Mouse (Mus musculus) erythroblast, adult 5-6 weeks (primary cell): ENCODE results near the gene Abhd14b. TPM values are rescaled to one million over a fixed set of nuclear protein-coding genes. Genes with fewer than 3 reads are reported as not detected.
A peak's percentile ranks its signal among the peaks of the same experiment; 100 is the strongest.

Experiments used
- ATAC-seq: replicated peaks from 2 replicates; pipeline ENCODE4 v1.8.0; 2016; ENCODE audit warnings: moderate number of reproducible peaks, mild to moderate bottlenecking, moderate TSS enrichment, inconsistent platforms; ENCODE audit not compliant: poor library complexity, low FRiP score, severe bottlenecking
- total RNA-seq, 2 experiments: library from RNA; stranded (forward) in 1 of 2; stranded (reverse) in 1 of 2; fragments of 150-400 nt in 1 of 2; fragments of 200-764, 138-1000 nt in 1 of 2; gene quantifications; 2 replicates each; pipeline versions ENCODE4 v1.2.3 to v1.2.4; 2015 to 2017; ENCODE audit warnings: low replicate concordance in 2 of 2

The Abhd14b gene
- total RNA-seq (2015; ENCODE audit: low replicate concordance) (2.5 TPM in 1 of 2 replicates, not detected in the other), total RNA-seq (2017; ENCODE audit: low replicate concordance) (0.26 TPM in 1 of 2 replicates, not detected in the other)

GRCm38 (mm10) chr9:106447348-106447747, at the start of gene Abhd14b, which contains the start of gene Abhd14a:
Gene Abhd14b, plus strand, starts transcription at chr9:106447459.
Gene Abhd14a, minus strand, starts transcription at chr9:106447678.
- no peak; the same call in 1 of the 2 replicates for ATAC-seq

DNA sequence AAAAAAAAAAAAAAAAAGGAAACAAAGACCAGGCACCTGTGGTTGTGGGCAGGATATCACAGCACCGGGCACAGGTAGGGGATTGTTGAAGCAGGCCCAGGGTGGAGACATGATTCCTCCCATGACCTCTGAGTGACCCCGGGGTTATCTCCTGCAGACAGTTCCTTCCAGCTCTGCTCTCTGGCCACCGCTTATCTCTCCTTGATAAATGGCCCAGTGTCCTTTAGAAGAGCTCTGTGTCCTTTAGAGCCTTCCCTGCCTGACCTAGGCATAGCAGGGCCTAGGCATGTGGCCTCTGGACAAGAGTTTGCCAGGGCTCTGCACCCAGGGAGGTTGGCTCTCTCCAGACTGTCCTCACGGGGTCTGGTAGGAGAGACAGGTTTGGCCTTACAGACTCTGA, 49.5 kb upstream of the Abhd14b start:
- ATAC-seq = peak; percentile 39

DNA sequence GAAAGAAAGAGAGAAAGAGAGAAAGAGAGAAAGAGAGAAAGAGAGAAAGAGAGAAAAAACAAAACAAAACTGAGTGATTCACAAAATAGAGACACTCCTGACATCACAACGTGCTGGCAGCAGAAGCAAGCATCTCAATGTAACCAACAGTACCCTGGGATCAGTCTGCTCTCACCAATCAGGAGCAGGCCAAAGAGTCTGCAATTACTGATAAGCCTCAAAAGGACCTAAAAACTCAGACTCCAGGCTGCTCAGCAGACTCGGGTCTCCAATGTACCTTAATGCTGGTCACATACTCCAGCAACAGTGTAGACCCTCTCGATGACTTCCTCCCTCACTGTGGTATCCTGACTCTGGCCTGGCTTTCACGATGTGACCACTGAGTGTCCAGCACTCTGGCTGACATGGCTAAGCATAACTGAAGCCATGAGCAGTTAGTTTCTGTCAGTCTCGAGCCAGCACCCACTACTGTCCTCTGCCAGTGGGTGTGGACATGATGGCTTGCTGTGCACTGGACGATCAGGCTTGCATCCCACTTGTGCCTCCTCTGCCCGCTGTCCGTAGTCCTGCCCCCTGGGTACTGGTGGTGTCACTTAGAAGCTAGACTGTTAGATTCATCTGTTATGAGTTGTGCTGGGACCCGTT, 48.5 kb upstream of the Abhd14b start:
- ATAC-seq = peak; percentile 84

DNA sequence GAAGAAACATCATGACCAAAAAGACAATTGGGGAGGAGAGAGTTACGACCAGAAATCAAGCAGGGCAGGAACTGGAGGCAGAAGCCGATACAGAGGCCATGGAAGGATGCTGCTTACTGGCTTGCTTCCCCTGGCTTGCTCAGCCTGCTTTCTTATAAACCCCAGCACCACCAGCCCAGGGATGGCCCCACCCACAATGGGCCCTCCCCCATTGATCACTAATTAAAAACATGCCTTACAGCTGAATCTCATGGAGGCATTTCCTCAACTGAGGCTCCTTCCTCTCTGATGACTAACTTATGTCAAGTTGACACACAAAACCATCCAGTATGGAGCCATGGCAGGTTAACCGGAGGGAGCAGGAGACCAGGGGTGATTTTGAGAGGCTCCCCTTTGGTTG, 47.5 kb upstream of the Abhd14b start:
- no peak for ATAC-seq

GRCm38 (mm10) chr9:106402149-106402548, 45.1 kb upstream of the Abhd14b start:
- peak; percentile 64 for ATAC-seq

GRCm38 (mm10) chr9:106402607-106403375, 44.5 kb upstream of the Abhd14b start:
- no peak for ATAC-seq

GRCm38 (mm10) chr9:106405275-106405674, 42.0 kb upstream of the Abhd14b start:
- ATAC-seq = no peak

DNA sequence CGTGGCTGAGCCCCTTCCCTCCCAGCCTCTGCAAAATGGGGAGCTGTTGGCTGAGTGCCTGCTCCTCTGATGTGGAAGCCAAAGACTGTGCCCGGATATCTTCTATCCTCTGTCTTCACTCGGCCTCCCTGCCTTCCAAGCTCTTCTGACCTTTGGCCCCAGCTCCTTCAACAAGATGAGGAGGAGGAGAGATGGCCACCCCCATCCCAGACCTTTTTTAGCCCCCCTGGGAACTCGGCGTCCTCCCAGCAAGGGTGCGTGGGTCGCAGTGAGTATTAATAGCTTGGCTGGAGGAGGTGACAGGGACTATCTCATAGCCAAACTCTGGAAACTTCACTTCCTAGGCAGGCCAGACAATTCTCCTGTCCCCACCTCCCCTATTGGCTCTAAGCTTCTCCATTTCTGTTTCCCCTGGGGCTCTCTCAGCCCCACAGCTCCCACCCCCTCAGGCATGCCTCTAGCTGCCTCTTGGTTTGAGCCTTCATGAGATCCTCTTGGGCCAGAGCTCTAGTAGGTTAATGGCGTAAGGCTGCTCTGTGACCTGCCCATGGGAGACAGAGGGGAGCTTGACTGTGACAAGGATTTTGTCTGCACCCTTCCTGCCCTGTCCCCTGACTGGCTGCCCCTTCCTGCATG, 40.7 kb upstream of the Abhd14b start:
- no peak for ATAC-seq

- no peak for ATAC-seq
Measured at GRCm38 (mm10) chr9:106409096-106409495, 38.2 kb upstream of the Abhd14b start.

GRCm38 (mm10) chr9:106410086-106410650, 37.1 kb upstream of the Abhd14b start:
- ATAC-seq = no peak

DNA sequence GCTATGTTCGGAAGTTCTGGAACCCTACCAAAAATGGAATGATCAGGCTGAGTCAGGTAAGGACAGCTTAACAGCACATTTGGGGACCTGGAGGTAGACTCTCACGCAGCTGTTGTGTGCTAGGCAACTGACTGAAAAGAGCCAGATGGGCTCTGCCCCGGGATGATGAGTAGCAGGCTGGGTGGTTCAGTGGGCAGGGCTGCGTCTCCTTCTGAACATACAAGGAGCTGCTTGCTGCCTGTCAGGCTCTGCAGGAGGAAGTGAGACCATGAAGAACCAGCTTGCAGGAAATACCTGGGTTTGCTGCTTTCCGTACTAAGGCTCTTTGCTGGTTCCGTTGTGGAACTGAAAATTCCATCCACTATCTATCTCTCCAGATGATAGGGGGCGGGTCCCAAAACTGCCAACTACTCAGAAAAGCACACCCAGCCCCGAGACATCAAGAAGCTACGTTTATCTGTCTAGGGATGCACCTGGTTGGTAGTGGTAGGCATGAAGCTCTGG, 36.1 kb upstream of the Abhd14b start:
- ATAC-seq = peak; percentile 78

DNA sequence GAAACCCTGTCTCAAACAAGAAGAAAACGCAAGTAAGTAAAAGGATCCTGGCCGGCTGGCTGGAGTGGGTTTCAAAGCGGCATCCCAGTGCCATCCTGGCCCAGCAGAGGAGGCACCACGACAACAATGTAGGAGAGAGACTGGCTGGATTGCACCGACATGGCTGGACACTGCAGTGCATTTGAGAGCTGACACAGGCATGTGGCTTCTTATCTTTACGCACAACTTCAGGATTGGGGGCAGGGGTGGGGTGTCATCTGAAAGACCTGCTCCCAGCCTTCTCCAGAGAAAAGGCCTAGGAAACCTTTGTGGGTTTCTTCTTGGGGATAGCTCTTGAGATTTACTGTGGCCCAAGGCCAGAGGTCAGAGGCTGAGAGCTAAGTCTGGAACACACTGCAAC, 35.5 kb upstream of the Abhd14b start:
- ATAC-seq = peak; percentile 64

DNA sequence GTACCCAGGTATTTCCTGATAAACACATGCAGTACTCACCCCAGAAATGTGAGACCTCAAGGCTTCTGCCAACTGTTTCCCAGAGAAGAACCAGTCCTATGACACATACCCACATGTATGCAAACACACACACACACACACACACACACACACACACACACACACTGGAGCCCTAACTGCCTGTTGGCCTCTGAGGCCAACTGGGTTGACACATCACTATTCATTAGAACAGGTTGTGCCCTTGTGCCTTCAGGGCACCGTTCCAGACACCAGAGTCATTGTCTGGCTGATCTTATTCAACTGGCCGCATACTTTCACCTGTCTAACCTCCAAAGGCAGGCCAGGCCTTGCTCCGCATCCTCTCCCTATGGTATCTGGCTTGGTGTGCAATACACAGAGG, 35.0 kb upstream of the Abhd14b start:
- ATAC-seq = no peak

DNA sequence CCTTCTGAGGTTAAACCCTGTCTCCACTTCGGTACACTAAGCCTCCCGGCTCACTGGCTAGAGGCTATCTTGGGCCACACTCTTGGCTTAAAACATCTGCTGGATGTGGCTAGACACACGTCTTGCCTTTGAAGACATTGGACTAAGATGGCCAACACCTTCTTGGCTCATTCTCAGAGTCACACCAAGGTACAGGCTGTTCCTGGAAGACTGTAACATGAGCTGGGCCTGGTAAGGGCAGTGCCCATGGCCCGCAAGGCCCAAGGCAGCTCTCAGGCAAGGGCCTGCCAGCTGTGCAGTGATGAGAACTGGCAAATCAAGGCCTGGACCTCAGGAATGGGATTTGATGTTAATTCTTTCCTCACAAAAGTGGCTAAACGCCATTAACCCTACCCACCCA, 33.7 kb upstream of the Abhd14b start:
- ATAC-seq = no peak

- ATAC-seq = no peak
Measured at GRCm38 (mm10) chr9:106416826-106417225, 30.4 kb upstream of the Abhd14b start.

- ATAC-seq = no peak
Measured at GRCm38 (mm10) chr9:106417841-106418625, 29.2 kb upstream of the Abhd14b start.

DNA sequence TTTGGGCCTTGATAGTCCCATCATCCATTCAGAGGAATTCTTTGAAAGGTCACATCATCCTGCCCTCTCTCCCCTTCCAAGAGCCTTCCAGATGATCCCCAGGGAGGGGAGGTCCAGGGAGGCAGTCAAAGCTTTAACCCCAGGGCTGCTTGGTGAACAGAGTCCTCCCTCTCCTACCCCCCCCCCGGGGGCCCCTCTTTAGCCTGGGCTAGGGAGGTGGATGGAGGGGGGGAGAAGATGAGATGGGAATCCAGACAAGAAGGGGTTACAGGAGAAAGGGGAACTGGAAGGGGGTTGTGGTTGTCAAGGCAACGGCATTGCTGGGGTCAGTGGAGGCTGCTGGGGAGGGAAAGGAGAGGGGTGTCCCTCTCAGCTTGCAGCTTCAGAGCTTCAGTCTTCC, 26.7 kb upstream of the Abhd14b start:
- ATAC-seq = no peak

DNA sequence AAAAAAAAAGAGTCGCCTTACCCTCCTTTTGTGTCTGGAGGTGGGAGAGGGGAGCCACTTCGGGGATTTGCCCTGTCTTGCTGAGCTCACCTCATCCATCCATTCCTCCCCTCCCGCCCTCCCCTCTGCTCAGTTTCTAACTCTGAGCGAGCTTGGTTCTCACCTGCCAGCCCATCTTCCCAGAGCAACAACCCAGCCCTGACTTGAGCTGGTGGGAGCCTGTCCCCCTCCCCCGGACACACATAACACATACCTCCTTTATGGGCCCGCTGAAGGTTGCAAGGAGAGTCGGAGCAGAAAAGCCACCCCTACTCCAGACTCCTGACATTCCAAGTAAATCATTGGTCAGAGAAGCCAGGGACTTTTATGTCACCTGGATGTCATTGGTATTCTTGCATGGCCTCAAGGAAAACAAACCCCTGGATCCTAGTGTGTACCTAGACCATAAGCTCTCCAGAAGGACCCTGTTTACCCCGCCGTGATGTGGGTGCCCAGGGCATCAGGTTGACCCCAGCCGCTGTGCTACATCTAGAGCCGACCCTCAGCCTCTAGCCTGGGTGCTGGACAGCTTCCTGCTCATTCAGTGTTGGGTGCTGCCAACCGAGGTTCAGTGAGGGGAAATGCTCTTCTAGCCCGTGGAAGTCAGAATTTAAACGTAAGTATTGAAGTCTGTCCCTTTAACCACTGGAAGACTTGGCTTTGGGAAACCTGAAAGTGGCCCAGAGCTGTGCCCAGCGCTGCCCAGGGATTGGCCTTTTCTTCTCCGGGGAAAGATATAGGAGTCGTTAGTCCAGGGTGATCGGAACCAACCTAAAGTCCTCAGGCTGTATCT, 26.0 kb upstream of the Abhd14b start:
- peak; percentile 51 for ATAC-seq

DNA sequence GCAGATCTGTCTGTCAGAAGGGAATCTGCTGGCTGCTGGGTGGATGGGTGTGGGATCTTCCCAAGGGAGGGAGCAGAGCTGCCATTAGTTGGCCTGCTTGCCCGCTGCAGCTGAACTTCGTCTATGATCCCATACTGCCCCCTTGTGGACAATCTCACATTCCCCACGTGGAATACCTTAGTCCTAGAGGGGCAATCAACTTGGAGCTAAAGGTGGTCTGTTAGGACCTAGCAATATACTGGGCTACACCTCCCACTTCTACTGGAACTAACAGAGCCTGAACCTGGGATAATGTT, 25.4 kb upstream of the Abhd14b start:
- ATAC-seq = peak; percentile 88
